Comparison of ENCODE assay signal across 21 mouse cellular contexts in genomic region chr10:56374169-56374568, GRCm38 (mm10). TPM values are rescaled to one million over a fixed set of nuclear protein-coding genes. Genes with fewer than 3 reads are reported as not detected.
A peak's percentile ranks its signal among the peaks of the same experiment; 100 is the strongest.
DNase-seq lines count a peak whose midpoint lies in the region; ATAC-seq and TF ChIP-seq lines count a peak whose summit lies in the region.
"Had no signal": no experiment of that assay in that cellular context is flagged by ENCODE, and none has a peak within 500 bp of the region (broad histone marks: within the 10 kb centered on the region; RNA-seq: fewer than 3 reads in every experiment).

No protein-coding gene starts in this region.

- no peaks in the 10 kb centered on the region for H3K9me3 ChIP-seq in kidney, embryonic 15.5 days (replicated peaks)
- no peaks in the 10 kb centered on the region for H3K9me3 ChIP-seq in ES-E14 (ENCODE audit: control insufficient read depth, insufficient read depth, low read depth, low read length)
- no peaks in the 10 kb centered on the region for H3K9me3 ChIP-seq in embryonic facial prominence, embryonic 15.5 days (replicated peaks)
- no peaks in the 10 kb centered on the region for H3K9me3 ChIP-seq in hindbrain, embryonic 14.5 days (ENCODE audit: control insufficient read depth, low read length)
- H3K9me3 ChIP-seq: heart, embryonic 13.5 days; limb, embryonic 13.5 days; liver, embryonic 13.5 days had no signal

- no peak for DNase-seq in kidney, adult 11 months
- peak; percentile 90 for DNase-seq in ES-E14 (ENCODE audit: low read depth, low spot score)
- peak; percentile 71 for DNase-seq in embryo, embryonic 10.5 days (ENCODE audit: low spot score)
- no peak for DNase-seq in cerebellum, adult 11 months
- DNase-seq in hindbrain, embryonic 14.5 days (ENCODE audit: low spot score), result no peak
- DNase-seq in cerebellum, postnatal 14 days, result no peak
- DNase-seq: cerebellum, adult 9-11 months; forebrain, postnatal 0 days; gastrocnemius, adult 2 months; heart, postnatal 4 days; kidney, adult 2 months; kidney, postnatal 25 days; liver, embryonic 13.5 days; lung, postnatal 36 days; spleen, adult 18-20 months; thymus, postnatal 25 days had no signal

- 39% methylated on average over 5 of the region's 5 CpGs for WGBS in kidney, embryonic 15.5 days
- WGBS in embryonic facial prominence, embryonic 15.5 days, result 41% methylated on average over 5 of the region's 5 CpGs
- WGBS in hindbrain, embryonic 14.5 days, result 15% methylated on average over 5 of the region's 5 CpGs

- H3K27me3 ChIP-seq in kidney, embryonic 15.5 days, result no peaks in the 10 kb centered on the region
- H3K27me3 ChIP-seq in embryonic facial prominence, embryonic 15.5 days, result no peaks in the 10 kb centered on the region
- peaks cover 27% of the 10 kb centered on the region for H3K27me3 ChIP-seq in hindbrain, embryonic 14.5 days (ENCODE audit: control insufficient read depth, insufficient read depth, low read length)
- H3K27me3 ChIP-seq: heart, embryonic 13.5 days; limb, embryonic 13.5 days had no signal

- in situ Hi-C loops in ES-E14 (cut with MboI; ENCODE audit: low sequenced_read_pairs in 2 of 2, unreplicated experiment in 2 of 2), result loop anchor here (25.0 kb wide), 3 partner anchors 463 to 938 kb away; no protein-coding TSS in a partner anchor

- H3K4me2 ChIP-seq in kidney, embryonic 15.5 days, result no peak overlapping the region
- no peak overlapping the region for H3K4me2 ChIP-seq in embryonic facial prominence, embryonic 15.5 days (replicated peaks)
- no peak overlapping the region for H3K4me2 ChIP-seq in hindbrain, embryonic 14.5 days (replicated peaks)
- H3K4me2 ChIP-seq: liver, embryonic 13.5 days had no signal

- H3K27ac ChIP-seq in kidney, embryonic 15.5 days, result peak overlapping the region; percentile 13; the same call in 1 of the 2 replicates
- peak overlapping the region; percentile 73; the same call in 1 of the 2 replicates for H3K27ac ChIP-seq in ES-E14 (ENCODE audit: insufficient read depth, low read depth, low read length, poor library complexity, severe bottlenecking)
- H3K27ac ChIP-seq in embryonic facial prominence, embryonic 15.5 days (replicated peaks), result peak overlapping the region; percentile 11; the same call in 1 of the 2 replicates
- H3K27ac ChIP-seq in hindbrain, embryonic 14.5 days, result no peak overlapping the region
- H3K27ac ChIP-seq: heart, embryonic 13.5 days; limb, embryonic 13.5 days; liver, embryonic 13.5 days had no signal

- no peak overlapping the region for H3K4me3 ChIP-seq in kidney, embryonic 15.5 days (replicated peaks)
- no peak overlapping the region for H3K4me3 ChIP-seq in ES-E14 (ENCODE audit: insufficient read depth in 1 of 2, low read depth in 1 of 2, low read length in 2 of 2, poor library complexity in 1 of 2, severe bottlenecking in 1 of 2)
- H3K4me3 ChIP-seq in embryonic facial prominence, embryonic 15.5 days (replicated peaks), result no peak overlapping the region
- no peak overlapping the region for H3K4me3 ChIP-seq in hindbrain, embryonic 14.5 days (replicated peaks; ENCODE audit: low read length)
- H3K4me3 ChIP-seq: gastrocnemius, adult 2 months; limb, embryonic 13.5 days; liver, embryonic 13.5 days had no signal

- no peak for ATAC-seq in kidney, embryonic 15.5 days (replicated peaks; ENCODE audit: low FRiP score)
- ATAC-seq in embryonic facial prominence, embryonic 15.5 days (ENCODE audit: insufficient number of reproducible peaks, low FRiP score, low TSS enrichment, low read depth), result no peak
- ATAC-seq in hindbrain, embryonic 14.5 days (ENCODE audit: low FRiP score), result no peak
- ATAC-seq: forebrain, postnatal 0 days had no signal

- H3K4me1 ChIP-seq in kidney, embryonic 15.5 days, result peaks cover 20% of the 10 kb centered on the region
- H3K4me1 ChIP-seq in ES-E14 (ENCODE audit: control insufficient read depth in 2 of 2, insufficient read depth in 2 of 2, low read length in 2 of 2, poor library complexity in 1 of 2), result peaks cover 2 to 5% of the 10 kb centered on the region in 2 experiments; a peak in 3 of 4 replicates
- H3K4me1 ChIP-seq in embryonic facial prominence, embryonic 15.5 days, result 0 out of 2 replicates have a peak, but pooled peaks cover 10% of the 10 kb centered on the region
- no peaks in the 10 kb centered on the region for H3K4me1 ChIP-seq in hindbrain, embryonic 14.5 days (replicated peaks; ENCODE audit: control insufficient read depth, insufficient read depth, low read length)

- no peaks in the 10 kb centered on the region for H3K36me3 ChIP-seq in kidney, embryonic 15.5 days
- no peaks in the 10 kb centered on the region for H3K36me3 ChIP-seq in ES-E14 (ENCODE audit: control insufficient read depth, insufficient read depth, low read length, poor library complexity, severe bottlenecking)
- H3K36me3 ChIP-seq in embryonic facial prominence, embryonic 15.5 days, result no peaks in the 10 kb centered on the region
- H3K36me3 ChIP-seq in hindbrain, embryonic 14.5 days (replicated peaks; ENCODE audit: control insufficient read depth, insufficient read depth), result no peaks in the 10 kb centered on the region
- H3K36me3 ChIP-seq: heart, embryonic 13.5 days; limb, embryonic 13.5 days; liver, embryonic 13.5 days had no signal

- H3K9ac ChIP-seq in kidney, embryonic 15.5 days, result no peak overlapping the region
- H3K9ac ChIP-seq in ES-E14 (ENCODE audit: insufficient read depth, low read depth, low read length, poor library complexity, severe bottlenecking), result no peak overlapping the region
- no peak overlapping the region for H3K9ac ChIP-seq in embryonic facial prominence, embryonic 15.5 days
- no peak overlapping the region for H3K9ac ChIP-seq in hindbrain, embryonic 14.5 days
- H3K9ac ChIP-seq: forebrain, postnatal 0 days; limb, embryonic 13.5 days; liver, embryonic 13.5 days; lung, embryonic 14.5 days had no signal

TF ChIP-seq in ES-E14, 5 proteins besides CTCF, POLR2A, EP300 and RAD21:
- TF ChIP-seq CHD2 (IDR thresholded peaks at IDR 0.05; ENCODE audit: low read depth, low read length) (peak; percentile 73), HCFC1 (IDR thresholded peaks at IDR 0.05; ENCODE audit: borderline replicate concordance, insufficient read depth, low read length) (no peak), ZNF384 (IDR thresholded peaks at IDR 0.05; ENCODE audit: low read depth, low read length) (no peak), MAFK (IDR thresholded peaks at IDR 0.05; ENCODE audit: insufficient read depth, low read depth, low read length) (0 out of 2 replicates have a peak, but pooled peaks have one; percentile 42), ZC3H11A (IDR thresholded peaks at IDR 0.05; ENCODE audit: borderline replicate concordance, low read depth, low read length) (no peak)

RNA-seq across cellular contexts. Expression of gene Gja1, which starts 3.0 kb away (rescaled TPM):
- polyA plus RNA-seq in kidney, embryonic 15.5 days (2015; fragmentation: Nextera tagmentation; extraction: Ambion mirVana), result 141 and 151 TPM in 2 replicates
- 156 and 171 TPM in 2 replicates for total RNA-seq in ES-E14 (2012; rRNA removed)
- 339 and 357 TPM in 2 replicates for polyA plus RNA-seq in embryonic facial prominence, embryonic 15.5 days (2015; fragmentation: Nextera tagmentation; extraction: Ambion mirVana)
- 103 and 111 TPM in 2 replicates for polyA plus RNA-seq in hindbrain, embryonic 14.5 days (2014; fragmentation: Nextera tagmentation; extraction: Ambion mirVana)

Comparison
In these comparisons a context has a peak if more than half of its experiments do, and no peak if none do; other contexts are left out.
1. DNase-seq: peak in ES-E14 (single experiment) and embryo, embryonic 10.5 days (single experiment); none in kidney, adult 11 months (single experiment), cerebellum, adult 11 months (single experiment), hindbrain, embryonic 14.5 days (single experiment) and cerebellum, postnatal 14 days (0 of 2).